Mouse (Mus musculus): ENCODE measurements around the gene Taf10.

Gene Taf10

GRCm38 (mm10) chr7:105708733-105709132 lies 35.4 kb downstream of the Taf10 start:
- DNase-seq = no peak

DNA sequence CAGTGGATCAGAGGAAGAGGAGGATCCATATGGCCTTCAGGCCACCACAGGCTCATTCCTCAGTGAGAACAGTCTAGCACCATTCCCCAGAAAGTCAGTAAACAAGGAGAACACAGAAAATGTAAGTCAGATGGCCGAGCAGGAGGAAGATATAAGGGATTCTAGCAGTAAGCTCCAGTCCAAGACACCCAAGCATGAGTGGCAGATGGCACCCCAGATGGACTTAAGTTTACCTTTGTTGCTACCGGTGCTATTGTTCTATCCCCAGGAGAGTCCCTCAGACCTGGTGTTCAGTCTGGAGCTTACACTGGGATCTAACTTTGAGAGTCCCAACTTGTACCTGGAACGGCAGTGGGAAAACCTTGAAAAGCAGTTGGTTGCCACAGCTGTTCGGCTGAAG lies 40.3 kb downstream of the Taf10 start:
- DNase-seq = no peak

DNA sequence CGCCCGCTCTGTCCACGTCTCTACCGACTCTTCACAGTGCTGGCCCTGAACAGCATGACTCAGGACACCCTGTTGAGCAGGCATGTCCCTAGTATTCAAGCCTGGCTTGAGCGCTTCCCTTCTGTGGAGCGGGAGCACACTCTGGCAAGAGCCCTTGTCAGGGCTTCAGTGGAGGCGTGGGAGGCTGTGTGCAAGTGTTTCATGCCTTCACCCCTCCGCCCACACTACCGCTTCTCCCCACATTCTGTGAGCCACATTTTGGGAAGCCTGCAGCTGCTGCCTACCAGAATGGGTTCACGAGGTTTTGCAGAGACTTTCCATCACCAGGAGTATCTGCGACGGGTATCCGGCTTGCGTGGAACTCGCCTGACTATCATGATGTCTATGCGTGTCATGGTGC lies 41.0 kb downstream of the Taf10 start:
- DNase-seq = no peak

GRCm38 (mm10) chr7:105690875-105691274 lies 53.3 kb downstream of the Taf10 start:
- no peak for DNase-seq
